Mouse (Mus musculus) hindbrain, embryonic 14.5 days (tissue): ENCODE data around the gene Fam172a. TPM values are rescaled to one million over a fixed set of nuclear protein-coding genes. Genes with fewer than 3 reads are reported as not detected.

Source experiments
- ATAC-seq: fragments of 200-750 bp; cut with Nextera tagmentation; 2 replicates; pipeline ENCODE4 v1.8.0; 2017; ENCODE audit warnings: moderate number of reproducible peaks, mild to moderate bottlenecking, moderate TSS enrichment, moderate library complexity; ENCODE audit not compliant: low FRiP score
- DNase-seq: peaks from one replicate; pipeline ENCODE4 v3.0.0-alpha.2; 2015; ENCODE audit warnings: low spot score
- H3K27ac ChIP-seq: fragments of 300-500 bp; sonication (generic); 2 replicates; pipeline ENCODE4 v1.5.1; 2014; ENCODE audit warnings: mild to moderate bottlenecking, moderate library complexity
- H3K27me3 ChIP-seq: fragments of 300-500 bp; sonication (generic); 2 replicates; pipeline ENCODE4 v1.6.1; 2014; ENCODE audit warnings: mild to moderate bottlenecking, low read length, mixed read lengths; ENCODE audit not compliant: control insufficient read depth, insufficient read depth
- H3K36me3 ChIP-seq: fragments of 300-500 bp; sonication (generic); replicated peaks from 2 replicates; pipeline ENCODE4 v1.6.1; 2014; ENCODE audit not compliant: control insufficient read depth, insufficient read depth
- H3K4me1 ChIP-seq: fragments of 300-500 bp; sonication (generic); replicated peaks from 2 replicates; pipeline ENCODE4 v1.6.1; 2014; ENCODE audit warnings: antibody characterized with exemption, low read length, mixed read lengths; ENCODE audit not compliant: control insufficient read depth, insufficient read depth
- H3K4me2 ChIP-seq: fragments of 300-500 bp; sonication (generic); replicated peaks from 2 replicates; pipeline ENCODE4 v1.6.1; 2014; ENCODE audit warnings: mild to moderate bottlenecking, moderate library complexity
- H3K4me3 ChIP-seq: fragments of 300-500 bp; sonication (generic); replicated peaks from 2 replicates; pipeline ENCODE4 v1.5.1; 2014; ENCODE audit warnings: mild to moderate bottlenecking, low read length
- H3K9ac ChIP-seq: fragments of 300-500 bp; sonication (generic); 2 replicates; pipeline ENCODE4 v1.6.1; 2014
- H3K9me3 ChIP-seq: fragments of 300-500 bp; sonication (generic); 2 replicates; pipeline ENCODE4 v1.6.1; 2016; ENCODE audit warnings: low read length; ENCODE audit not compliant: control insufficient read depth
- WGBS: fragments of 180-500 bp; shearing (Covaris S2); extraction: QIAGEN DNeasy Blood & Tissue Kit; methylation state at CpG from one replicate; pipeline ENCODE4 v1.1.7; 2014; 5-methylcytosine and 5-hydroxymethylcytosine counted together
- polyA plus RNA-seq: library from polyadenylated mRNA; unstranded; fragments of >200 nt; fragmentation: Nextera tagmentation; extraction: Ambion mirVana; gene quantifications from 2 replicates; pipeline ENCODE4 v1.2.1, GENCODE M21; 2014

The Fam172a gene
- polyA plus RNA-seq, 1 experiment from 2014 or later, result 42.1 TPM

DNA sequence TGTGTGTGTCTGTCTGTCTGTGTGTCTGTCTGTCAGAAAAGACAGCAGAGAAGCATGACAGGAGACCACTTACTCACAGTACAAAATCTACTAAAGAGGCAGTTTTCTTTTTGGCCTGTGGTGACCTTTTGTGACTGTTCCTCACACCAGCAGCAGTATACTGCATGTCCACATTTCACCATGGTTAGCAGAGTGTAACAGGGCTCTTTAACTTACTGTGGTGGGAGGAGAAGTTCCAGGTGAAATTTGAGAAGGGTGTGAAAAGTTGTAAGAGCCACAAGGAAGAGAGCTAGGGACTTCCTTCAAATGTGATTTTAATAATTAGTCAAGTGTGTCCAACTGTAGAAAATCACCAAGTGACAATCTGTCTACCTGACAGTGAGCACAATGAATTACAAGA, 199.0 kb downstream of the Fam172a start:
- ATAC-seq (no peak), DNase-seq (no peak)
- Histone ChIP-seq H3K36me3 (no peaks in the 10 kb centered on the region), H3K4me2 (no peak overlapping the region), H3K9me3 (no peaks in the 10 kb centered on the region), H3K4me3 (no peak overlapping the region), H3K27me3 (no peaks in the 10 kb centered on the region), H3K27ac (no peak overlapping the region), H3K4me1 (no peaks in the 10 kb centered on the region), H3K9ac (no peak overlapping the region)

DNA sequence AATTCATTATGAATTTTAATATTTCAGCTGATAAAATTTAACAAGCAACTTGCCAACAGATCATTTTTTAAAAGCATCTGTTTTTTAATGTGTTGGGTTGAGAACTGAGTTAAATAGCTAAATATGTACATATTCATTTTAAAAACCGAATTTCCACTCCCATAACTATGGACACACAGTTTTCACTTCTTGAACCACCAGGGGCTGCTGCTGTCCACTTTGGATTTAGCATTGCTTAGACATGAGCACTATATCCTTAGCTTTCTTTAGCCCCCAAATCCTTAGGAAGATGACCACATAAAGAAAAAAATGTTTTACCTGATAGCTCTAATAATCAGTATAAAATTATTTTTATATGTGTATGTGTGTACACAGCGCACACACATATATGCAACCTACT, 207.4 kb downstream of the Fam172a start:
- DNase-seq (no peak), ATAC-seq (no peak)
- Histone ChIP-seq H3K27ac (no peak overlapping the region), H3K27me3 (no peaks in the 10 kb centered on the region), H3K4me3 (no peak overlapping the region), H3K4me1 (no peaks in the 10 kb centered on the region), H3K4me2 (no peak overlapping the region), H3K36me3 (no peaks in the 10 kb centered on the region), H3K9ac (no peak overlapping the region), H3K9me3 (no peaks in the 10 kb centered on the region)
- 85% methylated on average over 2 of the region's 2 CpGs for WGBS

DNA sequence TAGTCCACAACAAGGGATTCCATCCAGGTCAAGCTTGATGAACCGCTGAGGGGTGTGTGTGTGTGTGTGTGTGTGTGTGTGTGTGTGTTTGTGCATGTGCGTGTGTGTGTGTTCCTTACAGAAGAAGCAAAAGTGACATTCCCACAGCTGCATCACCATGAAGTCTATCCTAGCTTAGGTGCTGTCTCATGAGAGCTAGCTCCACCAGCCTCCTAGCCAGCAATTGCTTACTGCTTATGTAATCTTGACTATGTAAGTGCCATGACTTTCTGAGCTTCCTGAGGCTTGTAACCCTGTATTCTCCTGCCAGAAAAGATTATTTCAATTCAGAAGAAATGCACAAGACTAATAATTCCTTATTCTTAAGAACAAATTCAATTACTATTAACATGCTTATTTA, 221.0 kb downstream of the Fam172a start:
- Histone ChIP-seq H3K4me1 (no peaks in the 10 kb centered on the region), H3K36me3 (no peaks in the 10 kb centered on the region), H3K4me3 (no peak overlapping the region), H3K4me2 (no peak overlapping the region), H3K27me3 (no peaks in the 10 kb centered on the region), H3K9ac (no peak overlapping the region), H3K9me3 (no peaks in the 10 kb centered on the region), H3K27ac (no peak overlapping the region)
- ATAC-seq, result no peak
- 94% methylated on average over 2 of the region's 2 CpGs for WGBS
- no peak for DNase-seq

DNA sequence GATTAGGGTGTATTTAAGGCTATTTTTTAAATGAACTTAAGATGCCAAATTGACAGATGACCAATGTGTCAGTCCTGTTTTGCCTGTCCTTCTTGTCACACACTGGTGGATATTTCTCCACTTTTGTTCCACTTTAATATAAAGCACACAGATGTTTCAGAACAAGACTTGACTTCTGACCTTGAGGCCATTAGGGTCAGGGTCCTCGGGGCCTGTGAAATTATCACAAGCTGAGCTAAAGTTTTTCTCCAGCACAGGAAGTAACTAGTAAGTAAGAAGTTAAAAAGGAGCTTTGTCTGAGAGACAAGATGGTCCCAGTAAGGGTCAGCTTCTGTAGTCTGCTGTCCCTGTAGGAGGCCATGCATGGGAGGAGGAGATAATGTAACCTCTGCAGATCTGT, 255.8 kb downstream of the Fam172a start:
- no peak overlapping the region for H3K4me2 ChIP-seq
- no peaks in the 10 kb centered on the region for H3K36me3 ChIP-seq
- DNase-seq (no peak), ATAC-seq (no peak)
- H3K4me1 ChIP-seq, result no peaks in the 10 kb centered on the region
- H3K4me3 ChIP-seq, result no peak overlapping the region
- no peaks in the 10 kb centered on the region for H3K27me3 ChIP-seq
- H3K9me3 ChIP-seq, result no peaks in the 10 kb centered on the region
- 0% methylated on average over 1 of the region's 1 CpGs for WGBS
- H3K9ac ChIP-seq, result no peak overlapping the region
- no peak overlapping the region for H3K27ac ChIP-seq

DNA sequence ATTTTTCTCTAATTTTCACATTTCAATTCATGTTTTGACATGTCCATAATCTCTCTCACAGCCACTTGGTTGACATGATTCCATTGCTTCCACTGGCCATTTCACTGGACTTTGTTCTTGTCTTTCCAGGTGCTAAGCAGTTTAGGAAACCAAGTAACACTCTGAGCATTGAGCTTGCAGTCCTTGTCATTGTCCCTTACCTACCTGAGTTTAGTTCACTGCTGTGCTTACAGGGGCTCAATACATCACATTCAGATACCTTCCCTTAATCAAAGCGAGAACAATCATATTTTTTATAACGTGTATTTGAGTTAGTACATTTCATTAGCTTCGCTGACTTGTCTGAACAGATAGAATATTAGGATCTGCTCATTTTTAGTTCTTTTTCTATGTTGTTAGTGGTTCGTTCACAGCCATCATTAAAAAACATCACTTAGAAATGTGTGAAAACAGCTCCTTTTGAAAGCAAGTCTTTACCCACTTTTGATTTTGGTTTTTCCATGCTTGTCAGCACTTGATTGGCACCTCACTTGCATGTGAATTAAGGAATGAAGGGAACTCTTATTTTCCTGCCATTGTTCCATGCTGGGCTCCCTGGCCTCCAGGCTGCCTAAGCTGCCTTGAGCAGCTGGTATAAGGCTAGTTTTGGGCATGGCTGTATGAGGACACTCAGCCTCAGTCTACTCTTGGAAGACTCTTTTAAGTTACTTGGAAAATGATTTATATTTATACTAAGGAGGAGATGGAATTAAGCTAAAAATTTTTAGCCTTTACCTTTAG, 257.9 kb downstream of the Fam172a start:
- Histone ChIP-seq H3K9me3 (peaks cover 9% of the 10 kb centered on the region; the same call in 1 of the 2 replicates), H3K4me2 (no peak overlapping the region), H3K27ac (no peak overlapping the region), H3K9ac (no peak overlapping the region), H3K27me3 (no peaks in the 10 kb centered on the region), H3K4me1 (no peaks in the 10 kb centered on the region), H3K4me3 (no peak overlapping the region), H3K36me3 (no peaks in the 10 kb centered on the region)
- DNase-seq (no peak), ATAC-seq (no peak)
- WGBS, result 56% methylated on average over 4 of the region's 4 CpGs

DNA sequence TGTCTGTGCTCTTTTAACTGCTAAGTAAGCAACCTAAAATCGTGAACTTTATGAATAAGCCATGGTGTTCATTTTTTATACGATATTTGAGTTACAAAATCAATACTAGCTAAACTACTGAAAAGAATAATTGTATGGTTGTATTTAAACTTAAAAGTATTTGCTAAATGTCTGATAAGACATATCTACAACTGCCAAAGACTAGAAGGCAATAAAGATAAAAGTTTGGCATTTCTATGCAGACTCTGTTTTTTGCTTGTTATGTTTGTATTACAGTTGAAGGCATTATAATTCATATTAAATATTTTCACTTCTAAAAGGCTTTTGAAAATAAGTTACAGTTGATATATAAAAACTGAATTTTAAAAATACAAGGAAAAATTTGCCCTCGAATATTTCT, 274.4 kb downstream of the Fam172a start:
- Histone ChIP-seq H3K4me2 (no peak overlapping the region), H3K36me3 (no peaks in the 10 kb centered on the region), H3K9ac (no peak overlapping the region), H3K4me3 (no peak overlapping the region), H3K4me1 (no peaks in the 10 kb centered on the region), H3K27ac (no peak overlapping the region), H3K27me3 (no peaks in the 10 kb centered on the region), H3K9me3 (no peaks in the 10 kb centered on the region)
- DNase-seq (no peak), ATAC-seq (no peak)
- WGBS, result 86% methylated on average over 3 of the region's 3 CpGs

DNA sequence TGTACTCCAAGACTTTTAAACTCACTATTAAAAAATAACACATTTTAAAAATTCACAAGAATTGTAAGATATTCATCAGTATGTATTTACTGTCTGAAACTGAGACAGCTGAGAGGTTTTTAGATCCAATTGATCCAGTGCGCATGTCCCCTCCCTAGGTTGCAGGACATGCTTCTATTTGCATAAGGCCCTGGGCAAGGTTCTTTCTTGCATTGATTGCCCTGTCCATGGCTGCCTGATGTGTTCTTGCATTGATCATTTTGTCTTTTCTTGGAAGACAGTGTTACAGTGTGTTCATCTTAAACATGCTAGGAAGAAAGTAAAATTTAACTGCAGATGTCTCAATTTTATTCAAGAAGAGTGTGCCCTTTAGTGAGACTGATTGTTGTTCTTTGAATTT, 275.3 kb downstream of the Fam172a start:
- 45% methylated on average over 1 of the region's 1 CpGs for WGBS
- Histone ChIP-seq H3K27ac (no peak overlapping the region), H3K36me3 (no peaks in the 10 kb centered on the region), H3K9me3 (no peaks in the 10 kb centered on the region), H3K4me1 (no peaks in the 10 kb centered on the region), H3K4me2 (no peak overlapping the region), H3K4me3 (no peak overlapping the region), H3K9ac (no peak overlapping the region), H3K27me3 (no peaks in the 10 kb centered on the region)
- no peak for ATAC-seq
- DNase-seq, result no peak

DNA sequence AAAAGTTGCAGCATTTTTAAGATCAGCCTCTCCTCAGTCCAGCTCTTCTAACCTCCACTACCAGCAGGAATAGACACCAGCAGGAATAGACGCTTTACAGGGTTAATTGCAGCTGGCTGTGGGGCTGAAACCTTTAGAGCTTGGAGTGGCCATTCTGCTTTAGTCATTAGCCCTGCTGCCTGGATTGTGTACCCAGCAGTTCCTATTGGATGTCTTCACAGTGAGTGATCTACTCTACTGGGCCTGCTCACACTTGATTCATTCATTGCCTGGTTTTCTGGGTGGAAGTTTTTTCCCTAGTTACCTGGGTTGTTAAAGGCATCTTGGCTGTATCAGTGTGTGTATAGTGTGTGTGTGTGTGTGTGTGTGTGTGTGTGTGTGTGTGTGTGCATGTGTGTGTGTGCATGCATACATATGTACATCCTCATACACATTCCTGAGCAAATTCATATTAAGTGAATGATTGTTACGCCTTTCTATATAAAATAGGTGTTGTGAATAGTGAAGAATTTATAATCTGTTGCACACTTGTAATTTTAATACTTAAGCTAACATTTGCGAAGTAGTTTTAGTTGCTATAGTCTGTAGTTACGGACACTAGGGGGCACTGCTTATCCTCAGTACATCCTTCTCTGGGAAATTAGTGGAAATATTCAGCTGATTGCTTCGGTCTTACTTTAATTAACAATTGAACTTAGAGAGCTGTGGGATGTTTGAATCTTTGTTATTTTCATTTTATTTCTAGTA, 280.4 kb downstream of the Fam172a start:
- 26% methylated on average over 5 of the region's 5 CpGs for WGBS
- peak; percentile 78; the same call in 1 of the 2 replicates for ATAC-seq
- Histone ChIP-seq H3K36me3 (no peaks in the 10 kb centered on the region), H3K27ac (no peak overlapping the region), H3K9ac (no peak overlapping the region), H3K4me2 (no peak overlapping the region), H3K9me3 (no peaks in the 10 kb centered on the region), H3K4me1 (no peaks in the 10 kb centered on the region), H3K27me3 (no peaks in the 10 kb centered on the region), H3K4me3 (no peak overlapping the region)
- DNase-seq, result peak; percentile 79

DNA sequence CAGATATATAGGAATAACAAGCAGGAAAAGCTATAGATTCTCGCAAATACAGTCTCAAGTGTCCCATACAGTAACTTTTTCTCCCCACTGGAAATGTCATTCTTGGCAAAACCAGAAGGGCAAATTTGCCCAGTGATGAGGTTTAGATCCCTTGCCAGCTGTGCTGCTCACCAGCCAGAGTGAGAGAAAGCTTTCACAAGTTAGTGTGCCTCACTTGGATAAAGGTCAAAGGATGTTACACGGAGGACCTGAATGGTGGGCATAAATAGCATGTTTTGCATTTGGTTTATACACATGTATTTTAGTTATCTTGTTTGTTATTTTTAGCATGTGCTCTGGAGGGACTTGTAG, 281.0 kb downstream of the Fam172a start:
- ATAC-seq, result no peak
- WGBS, result 56% methylated on average over 2 of the region's 2 CpGs

More for the DNA sequence above, 281.0 kb downstream of the Fam172a start:
- Histone ChIP-seq H3K4me3 (no peak overlapping the region), H3K4me2 (no peak overlapping the region), H3K27me3 (no peaks in the 10 kb centered on the region), H3K9me3 (no peaks in the 10 kb centered on the region), H3K27ac (no peak overlapping the region), H3K36me3 (no peaks in the 10 kb centered on the region), H3K9ac (no peak overlapping the region), H3K4me1 (no peaks in the 10 kb centered on the region)
- DNase-seq, result peak; percentile 41
